Mouse (Mus musculus) urinary bladder, postnatal 10 days (tissue): ENCODE data around the gene Dctn3.

Source experiments
- DNase-seq: peaks from one replicate; pipeline ENCODE4 v3.0.0; 2022; ENCODE audit warnings: low spot score

The Dctn3 gene

GRCm38 (mm10) chr4:41671963-41672480 lies 50.9 kb downstream of the Dctn3 start:
- no peak for DNase-seq

GRCm38 (mm10) chr4:41671500-41671899 lies 51.5 kb downstream of the Dctn3 start:
- no peak for DNase-seq

- DNase-seq: no peak
These were observed 52.1 kb downstream of the Dctn3 start for GRCm38 (mm10) chr4:41670836-41671235.

- no peak for DNase-seq
These were observed 56.3 kb downstream of the Dctn3 start for GRCm38 (mm10) chr4:41666646-41667045.

GRCm38 (mm10) chr4:41665009-41665675 lies 57.8 kb downstream of the Dctn3 start:
- no peak for DNase-seq
